Mouse (Mus musculus) brain, embryonic 14.5 days (tissue): Measurements from ENCODE around the gene Rarg.

ENCODE experiments used
- CTCF ChIP-seq: fragments of 200-500 bp; IDR thresholded peaks from 2 replicates; pipeline ENCODE4 v1.5.1; 2012; ENCODE audit warnings: inconsistent platforms, mild to moderate bottlenecking, moderate library complexity, borderline replicate concordance; ENCODE audit not compliant: insufficient read depth, insufficient read length; ENCODE audit errors: extremely low read depth
- POLR2A ChIP-seq: fragments of 200-500 bp; IDR thresholded peaks from 2 replicates; pipeline ENCODE4 v1.6.1; 2012; ENCODE audit warnings: mild to moderate bottlenecking, inconsistent platforms, borderline replicate concordance; ENCODE audit not compliant: poor library complexity, insufficient read depth, insufficient read length, severe bottlenecking; ENCODE audit errors: extremely low read depth

DNA sequence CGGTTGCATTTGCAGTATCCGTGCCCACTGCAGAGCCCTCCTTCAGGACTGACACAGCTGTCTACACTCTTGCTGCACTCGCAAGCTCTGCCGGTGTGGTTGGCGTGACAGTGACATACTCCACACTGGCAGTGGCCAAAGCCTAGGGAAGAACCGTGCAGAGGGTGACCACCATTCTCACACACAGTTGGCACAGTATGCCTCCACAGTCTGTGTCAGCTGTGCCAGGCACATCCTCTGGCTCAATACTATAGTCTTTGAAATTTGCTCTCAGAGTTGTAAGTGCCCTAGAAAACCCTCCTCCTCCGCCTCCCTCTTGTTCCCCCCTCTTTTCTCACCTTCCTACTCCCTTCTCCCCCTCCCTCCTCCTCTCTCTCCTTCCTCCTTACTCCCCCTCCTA, 40.0 kb downstream of the Rarg start:
- TF ChIP-seq POLR2A (no peak), CTCF (no peak)
